Mouse (Mus musculus): ENCODE data around the gene Tmem192.
"Not testable (repeated sequence)": the region's sequence is repeated elsewhere in the genome, so short reads cannot be mapped to it uniquely, and the experiment has no call there.

Tmem192 gene

DNA sequence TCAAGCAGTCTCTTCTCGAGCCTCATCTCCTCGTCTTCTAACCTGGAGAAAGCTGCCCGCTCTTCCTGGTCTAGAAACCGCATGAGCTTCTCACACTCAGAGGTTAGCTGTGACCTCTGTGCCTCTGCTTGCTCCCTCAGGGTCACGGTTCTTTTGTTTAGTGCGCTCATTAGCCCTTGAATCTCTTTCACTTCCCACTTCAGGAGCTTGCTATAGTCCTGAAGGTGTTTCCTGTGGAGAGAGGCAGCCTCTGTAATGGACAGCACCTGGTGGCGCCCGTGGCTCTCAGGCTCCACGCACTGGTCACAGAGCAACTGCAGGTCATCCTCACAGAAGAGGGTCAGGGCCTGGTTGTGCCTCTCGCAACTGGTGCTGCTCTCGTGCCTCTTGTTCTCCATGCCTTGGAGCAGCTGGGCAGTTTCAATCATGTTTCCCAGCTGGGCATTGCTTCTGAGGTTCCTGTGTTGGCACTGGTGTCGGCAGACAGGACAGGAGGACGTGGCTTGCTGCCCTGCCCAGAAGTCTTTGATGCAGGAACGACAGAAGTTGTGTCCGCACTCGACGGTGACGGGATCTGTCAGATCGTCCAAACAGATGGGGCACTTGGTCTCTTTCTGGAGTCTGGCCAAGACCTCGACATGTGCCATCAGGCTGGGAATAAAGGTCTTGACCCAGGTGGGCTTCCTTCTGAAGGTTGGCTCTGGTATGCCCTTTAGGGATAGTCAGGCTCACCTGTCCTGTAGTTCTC, 36.3 kb downstream of the Tmem192 start:
- DNase-seq (ENCODE audit: low spot score) = no peak

- DNase-seq (ENCODE audit: low spot score) = no peak
Measured at GRCm38 (mm10) chr8:64987731-64988130, 40.7 kb downstream of the Tmem192 start, which contains the start of gene Trim75. TSS of gene Trim75 (minus strand) at chr8:64987831.

DNA sequence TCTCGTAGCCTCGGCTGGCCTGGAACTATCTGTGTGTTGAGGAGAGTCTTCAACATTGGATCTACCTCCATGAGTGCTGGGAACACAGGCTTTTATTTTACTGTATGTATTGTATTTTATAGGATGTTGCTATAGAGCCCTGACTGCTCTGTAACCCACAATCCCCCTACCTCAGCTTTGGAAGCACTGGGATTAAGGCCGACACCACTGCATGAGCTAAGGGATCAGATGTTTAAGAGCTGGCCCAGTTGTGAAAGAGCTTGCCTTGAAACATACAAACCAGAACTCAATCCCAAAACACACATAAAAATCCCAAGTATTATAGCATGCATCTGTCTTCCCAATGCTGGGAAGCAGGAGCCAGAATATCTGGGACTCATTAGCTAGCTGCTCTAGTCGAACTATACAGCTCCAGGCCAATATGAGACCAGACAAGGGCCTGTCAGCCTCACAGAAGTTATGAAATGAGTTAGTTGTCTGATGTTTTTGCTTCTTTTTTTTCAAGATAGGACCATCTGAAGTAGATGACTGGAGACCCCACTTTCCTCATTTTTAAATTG, 51.9 kb downstream of the Tmem192 start:
- no peak for DNase-seq (ENCODE audit: low spot score)

- not testable (repeated sequence) for DNase-seq (ENCODE audit: low spot score)
Measured at GRCm38 (mm10) chr8:65007616-65008015, 60.6 kb downstream of the Tmem192 start.

GRCm38 (mm10) chr8:65018423-65018822, 71.4 kb downstream of the Tmem192 start, which contains the start of the genes Trim61 and Trim60:
TSS of gene Trim61 (minus strand) at chr8:65018523.
TSS of gene Trim60 (minus strand) at chr8:65018584.
- no peak for DNase-seq (ENCODE audit: low spot score)

Measured in embryo, embryonic 10.5 days (tissue).